Mouse (Mus musculus) hindbrain, embryonic 14.5 days (tissue): ENCODE measurements around the gene Kyat1. TPM values are rescaled to one million over a fixed set of nuclear protein-coding genes. Genes with fewer than 3 reads are reported as not detected.

Experiments used
- ATAC-seq: fragments of 200-750 bp; cut with Nextera tagmentation; 2 replicates; pipeline ENCODE4 v1.8.0; 2017; ENCODE audit warnings: moderate number of reproducible peaks, mild to moderate bottlenecking, moderate TSS enrichment, moderate library complexity; ENCODE audit not compliant: low FRiP score
- DNase-seq: peaks from one replicate; pipeline ENCODE4 v3.0.0-alpha.2; 2015; ENCODE audit warnings: low spot score
- H3K27ac ChIP-seq: fragments of 300-500 bp; sonication (generic); 2 replicates; pipeline ENCODE4 v1.5.1; 2014; ENCODE audit warnings: mild to moderate bottlenecking, moderate library complexity
- H3K27me3 ChIP-seq: fragments of 300-500 bp; sonication (generic); 2 replicates; pipeline ENCODE4 v1.6.1; 2014; ENCODE audit warnings: mild to moderate bottlenecking, low read length, mixed read lengths; ENCODE audit not compliant: control insufficient read depth, insufficient read depth
- H3K36me3 ChIP-seq: fragments of 300-500 bp; sonication (generic); replicated peaks from 2 replicates; pipeline ENCODE4 v1.6.1; 2014; ENCODE audit not compliant: control insufficient read depth, insufficient read depth
- H3K4me1 ChIP-seq: fragments of 300-500 bp; sonication (generic); replicated peaks from 2 replicates; pipeline ENCODE4 v1.6.1; 2014; ENCODE audit warnings: antibody characterized with exemption, low read length, mixed read lengths; ENCODE audit not compliant: control insufficient read depth, insufficient read depth
- H3K4me2 ChIP-seq: fragments of 300-500 bp; sonication (generic); replicated peaks from 2 replicates; pipeline ENCODE4 v1.6.1; 2014; ENCODE audit warnings: mild to moderate bottlenecking, moderate library complexity
- H3K4me3 ChIP-seq: fragments of 300-500 bp; sonication (generic); replicated peaks from 2 replicates; pipeline ENCODE4 v1.5.1; 2014; ENCODE audit warnings: mild to moderate bottlenecking, low read length
- H3K9ac ChIP-seq: fragments of 300-500 bp; sonication (generic); 2 replicates; pipeline ENCODE4 v1.6.1; 2014
- H3K9me3 ChIP-seq: fragments of 300-500 bp; sonication (generic); 2 replicates; pipeline ENCODE4 v1.6.1; 2016; ENCODE audit warnings: low read length; ENCODE audit not compliant: control insufficient read depth
- WGBS: fragments of 180-500 bp; shearing (Covaris S2); extraction: QIAGEN DNeasy Blood & Tissue Kit; methylation state at CpG from one replicate; pipeline ENCODE4 v1.1.7; 2014; 5-methylcytosine and 5-hydroxymethylcytosine counted together
- polyA plus RNA-seq: library from polyadenylated mRNA; unstranded; fragments of >200 nt; fragmentation: Nextera tagmentation; extraction: Ambion mirVana; gene quantifications from 2 replicates; pipeline ENCODE4 v1.2.1, GENCODE M21; 2014

The Kyat1 gene
- polyA plus RNA-seq, result 13.9 and 16.0 TPM in 2 replicates

DNA sequence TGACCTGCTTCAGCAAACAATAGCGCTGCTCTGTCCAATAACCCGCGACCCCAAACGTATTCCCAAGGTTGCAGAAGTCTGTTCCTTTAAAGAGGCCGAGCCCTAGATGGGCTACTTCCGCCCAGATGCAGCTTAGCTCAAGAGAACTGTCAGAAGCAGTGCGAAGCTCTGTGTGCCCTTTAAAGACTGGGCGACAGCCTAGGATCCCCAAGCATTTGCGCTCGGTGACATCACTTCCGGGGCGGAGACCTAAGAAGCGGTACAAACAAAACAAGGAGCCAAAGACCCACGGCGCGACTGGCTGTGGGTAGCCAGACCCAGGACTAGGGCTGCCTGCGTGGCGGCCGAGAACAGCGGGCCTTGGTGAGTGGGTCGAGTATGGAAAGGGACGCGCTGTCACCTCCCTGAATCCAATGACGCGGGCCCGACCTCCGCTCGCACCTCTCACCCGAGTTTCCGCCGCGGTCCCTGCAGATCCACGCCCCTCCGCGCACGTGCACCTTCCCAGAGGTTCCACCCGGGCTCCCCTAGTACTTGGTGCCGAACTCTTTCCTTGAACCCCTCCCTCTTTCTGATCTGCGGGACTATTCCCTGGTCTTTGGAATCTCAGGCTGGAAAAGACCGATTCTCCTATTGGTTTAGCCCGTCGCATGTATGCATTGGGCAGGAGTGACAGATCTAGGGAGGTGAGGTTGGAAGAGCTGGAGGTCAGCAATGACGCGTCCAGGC is at the start of gene Kyat1:
Gene Kyat1 (minus strand): TSS at position 219 of the 729 bp plus-strand sequence.
- Histone ChIP-seq H3K9ac (peak within 1 kb of the TSS; percentile 68), H3K27ac (peak within 1 kb of the TSS; percentile 78), H3K27me3 (no peaks in the 10 kb centered on the region), H3K9me3 (no peaks in the 10 kb centered on the region), H3K4me2 (peak within 1 kb of the TSS; percentile 78), H3K36me3 (no peaks in the 10 kb centered on the region), H3K4me1 (peaks cover 11% of the 10 kb centered on the region), H3K4me3 (peak within 1 kb of the TSS; percentile 61)
- DNase-seq (peak; percentile 97), ATAC-seq (peak; percentile 98)
- WGBS, result under 1% methylated on average over 44 of the region's 44 CpGs

DNA sequence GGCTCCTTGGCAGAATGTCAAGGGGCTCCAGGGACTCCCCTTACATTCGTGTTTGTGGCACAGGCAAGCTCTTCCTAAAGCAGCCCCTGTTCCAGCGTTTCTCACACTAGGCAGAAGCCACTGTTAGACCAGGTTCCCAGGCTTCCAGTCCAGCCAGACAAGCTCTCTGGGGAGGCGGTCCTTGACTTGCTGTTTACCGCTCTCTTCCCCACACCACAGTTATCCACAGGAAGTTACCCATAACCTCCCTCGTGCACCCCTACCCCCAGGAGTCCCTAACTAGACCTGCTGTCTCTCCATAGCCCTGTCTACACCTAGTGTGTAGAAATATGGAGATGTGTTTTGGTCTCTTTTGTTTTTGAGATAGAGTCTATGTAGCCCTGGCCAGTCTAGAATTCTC is 48.2 kb upstream of the Kyat1 start:
- Histone ChIP-seq H3K4me3 (no peak overlapping the region), H3K36me3 (peaks cover 79% of the 10 kb centered on the region), H3K27ac (no peak overlapping the region), H3K9ac (no peak overlapping the region), H3K4me1 (no peaks in the 10 kb centered on the region), H3K9me3 (no peaks in the 10 kb centered on the region), H3K27me3 (no peaks in the 10 kb centered on the region), H3K4me2 (no peak overlapping the region)
- ATAC-seq, result no peak
- no peak for DNase-seq
- WGBS, result 84% methylated on average over 5 of the region's 5 CpGs

- DNase-seq, result no peak
- H3K36me3 ChIP-seq, result peaks cover 74% of the 10 kb centered on the region
- 70% methylated on average over 3 of the region's 3 CpGs for WGBS
Observed at GRCm38 (mm10) chr2:30252521-30252920, 46.9 kb upstream of the Kyat1 start.

GRCm38 (mm10) chr2:30251417-30252104 is 45.9 kb upstream of the Kyat1 start:
- no peaks in the 10 kb centered on the region for H3K27me3 ChIP-seq
- H3K4me1 ChIP-seq, result no peaks in the 10 kb centered on the region
- peaks cover 71% of the 10 kb centered on the region for H3K36me3 ChIP-seq
- no peak for ATAC-seq
- no peak overlapping the region for H3K9ac ChIP-seq
- H3K4me2 ChIP-seq, result no peak overlapping the region
- H3K27ac ChIP-seq, result no peak overlapping the region
- H3K9me3 ChIP-seq, result no peaks in the 10 kb centered on the region
- DNase-seq, result no peak
- no peak overlapping the region for H3K4me3 ChIP-seq
- WGBS, result 85% methylated on average over 5 of the region's 5 CpGs

More at GRCm38 (mm10) chr2:30252521-30252920, 46.9 kb upstream of the Kyat1 start:
- no peak overlapping the region for H3K9ac ChIP-seq
- H3K27ac ChIP-seq, result no peak overlapping the region
- no peaks in the 10 kb centered on the region for H3K4me1 ChIP-seq
- no peak overlapping the region for H3K4me2 ChIP-seq
- ATAC-seq, result no peak
- H3K4me3 ChIP-seq, result no peak overlapping the region
- no peaks in the 10 kb centered on the region for H3K9me3 ChIP-seq
- no peaks in the 10 kb centered on the region for H3K27me3 ChIP-seq

DNA sequence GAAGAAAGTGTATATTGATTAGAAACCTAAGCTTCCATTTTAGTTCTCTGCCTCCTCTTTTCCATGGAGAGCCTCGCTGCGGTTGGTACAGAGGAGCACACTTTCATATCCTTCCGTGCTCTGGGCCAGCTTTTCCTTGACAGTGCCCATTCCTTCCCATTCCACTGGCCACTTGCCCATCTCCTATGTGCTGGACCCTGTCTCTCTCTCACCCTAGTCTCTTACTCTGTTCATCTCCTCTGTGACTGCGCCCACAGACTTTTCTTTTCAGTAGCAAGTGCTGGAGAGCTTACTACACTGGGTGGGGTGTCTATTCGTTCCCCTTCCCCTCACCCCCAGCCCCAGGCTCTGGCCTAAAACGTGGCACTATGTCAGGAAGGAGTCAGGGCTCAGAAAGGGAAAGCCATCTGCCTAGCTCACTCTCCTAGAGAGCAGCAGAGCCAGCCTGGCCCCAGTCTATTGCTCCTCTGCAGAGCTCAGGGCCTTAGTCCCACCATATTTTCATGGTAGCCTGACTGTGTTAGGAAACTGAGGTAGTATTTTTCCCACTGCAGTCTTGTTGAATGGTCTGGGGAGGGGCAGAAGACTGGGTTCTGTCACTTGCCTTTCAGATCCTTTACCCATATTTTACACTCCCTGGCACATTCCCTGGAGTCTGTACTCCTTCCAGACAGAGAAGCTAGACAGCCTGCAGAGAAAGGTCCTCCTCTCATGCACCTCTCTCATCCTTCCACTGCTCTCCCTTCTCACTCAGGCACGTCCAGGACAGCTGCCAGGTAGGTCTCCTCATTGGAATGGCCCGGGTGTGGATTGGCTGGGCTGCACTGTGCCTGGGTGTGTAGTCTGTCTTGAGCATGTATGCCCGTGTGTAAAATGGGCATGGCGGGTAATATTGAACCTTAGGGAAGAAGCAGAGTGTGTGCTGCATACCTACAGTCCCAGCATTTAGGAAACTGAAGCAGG is 44.8 kb upstream of the Kyat1 start:
- no peaks in the 10 kb centered on the region for H3K27me3 ChIP-seq
- no peak overlapping the region for H3K4me2 ChIP-seq
- no peak overlapping the region for H3K27ac ChIP-seq
- no peak overlapping the region for H3K9ac ChIP-seq
- peaks cover 65% of the 10 kb centered on the region for H3K36me3 ChIP-seq
- 89% methylated on average over 10 of the region's 10 CpGs for WGBS
- no peaks in the 10 kb centered on the region for H3K9me3 ChIP-seq
- H3K4me3 ChIP-seq, result no peak overlapping the region
- DNase-seq (no peak), ATAC-seq (no peak)
- H3K4me1 ChIP-seq, result no peaks in the 10 kb centered on the region

DNA sequence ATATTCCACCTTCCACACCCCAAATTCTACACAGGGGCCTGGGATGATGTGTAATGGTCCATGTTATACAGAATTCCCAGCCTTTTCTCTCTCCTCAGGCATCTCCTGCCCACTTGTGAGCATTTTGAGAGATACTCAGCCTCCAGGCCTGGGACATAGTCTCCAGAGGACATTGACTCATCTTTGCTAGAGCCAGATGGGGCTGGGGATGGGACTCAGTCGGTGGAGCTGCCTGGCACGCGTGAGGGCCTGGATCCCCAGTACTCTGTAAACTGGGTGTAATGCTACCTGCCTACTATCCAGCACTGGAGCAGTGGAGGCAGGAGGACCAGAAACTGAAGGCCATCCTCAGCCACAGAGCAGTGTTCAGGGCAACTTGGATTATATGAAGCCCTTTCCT is 43.5 kb upstream of the Kyat1 start:
- no peak overlapping the region for H3K4me3 ChIP-seq
- H3K4me1 ChIP-seq, result no peaks in the 10 kb centered on the region
- no peak for ATAC-seq
- no peak overlapping the region for H3K9ac ChIP-seq
- no peaks in the 10 kb centered on the region for H3K9me3 ChIP-seq
- DNase-seq, result no peak
- H3K27me3 ChIP-seq, result no peaks in the 10 kb centered on the region
- 91% methylated on average over 3 of the region's 3 CpGs for WGBS
- no peak overlapping the region for H3K27ac ChIP-seq
- H3K36me3 ChIP-seq, result peaks cover 63% of the 10 kb centered on the region
- no peak overlapping the region for H3K4me2 ChIP-seq

DNA sequence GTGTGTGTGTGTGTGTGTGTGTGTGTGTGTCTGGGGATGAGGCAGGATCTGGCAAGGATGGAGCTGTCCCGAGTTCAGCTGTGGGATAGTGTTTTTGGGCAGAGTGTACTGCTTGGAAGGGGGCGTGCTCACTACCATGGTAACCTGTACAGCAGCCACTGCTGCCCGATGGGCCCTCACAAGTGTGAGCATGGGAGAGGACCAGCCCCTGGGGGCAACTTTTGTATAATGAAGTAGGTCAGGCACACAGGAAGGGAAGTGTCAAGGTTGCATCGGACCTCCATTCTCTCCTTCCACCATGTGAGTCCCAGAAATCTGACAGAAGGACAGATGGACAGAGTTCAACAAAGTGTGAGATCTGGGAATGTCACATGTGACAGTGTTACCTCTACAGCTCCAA is 42.0 kb upstream of the Kyat1 start:
- peaks cover 78% of the 10 kb centered on the region for H3K36me3 ChIP-seq
- DNase-seq, result no peak
- H3K27me3 ChIP-seq, result no peaks in the 10 kb centered on the region
- ATAC-seq, result no peak
- H3K9ac ChIP-seq, result no peak overlapping the region
- H3K9me3 ChIP-seq, result no peaks in the 10 kb centered on the region
- no peak overlapping the region for H3K4me3 ChIP-seq
- no peak overlapping the region for H3K4me2 ChIP-seq
- WGBS, result 63% methylated on average over 4 of the region's 4 CpGs
- H3K27ac ChIP-seq, result no peak overlapping the region
- H3K4me1 ChIP-seq, result 0 out of 2 replicates have a peak, but pooled peaks cover under 1% of the 10 kb centered on the region

- Histone ChIP-seq H3K9me3 (no peaks in the 10 kb centered on the region), H3K4me2 (no peak overlapping the region), H3K27ac (no peak overlapping the region), H3K4me3 (no peak overlapping the region), H3K9ac (no peak overlapping the region), H3K36me3 (peaks cover 82% of the 10 kb centered on the region), H3K4me1 (0 out of 2 replicates have a peak, but pooled peaks cover 4% of the 10 kb centered on the region), H3K27me3 (no peaks in the 10 kb centered on the region)
- WGBS, result 91% methylated on average over 5 of the region's 5 CpGs
- ATAC-seq (no peak), DNase-seq (no peak)
Observed at GRCm38 (mm10) chr2:30247036-30247435, 41.4 kb upstream of the Kyat1 start.
